Mouse (Mus musculus): ENCODE measurements around the gene Ckm. TPM values are rescaled to one million over a fixed set of nuclear protein-coding genes. Genes with fewer than 3 reads are reported as not detected.

Gene Ckm
- polyA plus RNA-seq, 1 experiment from 2014 or later, result 0.15 TPM

MicroRNAs encoded within 50 kb of the gene (microRNA counts, 519-probe panel; counts per million panel counts)
- microRNA mmu-miR-343, result 582 counts per million, percentile 70 among the panel's probes with 10 or more counts

Small RNA genes within 50 kb of the gene (microRNA-seq; reads per million reads assigned to microRNA genes)
- gene Mir343, result not detected

Other genes starting within 250 kb of the Ckm start
- gene Gipr, start 238.6 kb upstream of the Ckm start, polyA plus RNA-seq (2016; fragmentation: Nextera tagmentation; extraction: Ambion mirVana), result 0.18 and 0.41 TPM in 2 replicates
- 4.1 and 5.1 TPM in 2 replicates for gene Eml2, start 228.4 kb upstream of the Ckm start, polyA plus RNA-seq (2016; fragmentation: Nextera tagmentation; extraction: Ambion mirVana)
- gene Gpr4, start 192.2 kb upstream of the Ckm start, polyA plus RNA-seq (2016; fragmentation: Nextera tagmentation; extraction: Ambion mirVana), result 0.51 and 0.62 TPM in 2 replicates
- 22.1 and 23.3 TPM in 2 replicates for gene Opa3, start 176.4 kb upstream of the Ckm start, polyA plus RNA-seq (2016; fragmentation: Nextera tagmentation; extraction: Ambion mirVana)
- 61.1 and 61.5 TPM in 2 replicates for gene Vasp, start 133.0 kb upstream of the Ckm start, polyA plus RNA-seq (2016; fragmentation: Nextera tagmentation; extraction: Ambion mirVana)
- gene Ppm1n, start 124.7 kb upstream of the Ckm start, polyA plus RNA-seq (2016; fragmentation: Nextera tagmentation; extraction: Ambion mirVana), result not detected in 2 replicates
- 5.1 and 5.6 TPM in 2 replicates for gene Rtn2, start 122.2 kb upstream of the Ckm start, polyA plus RNA-seq (2016; fragmentation: Nextera tagmentation; extraction: Ambion mirVana)
- 0.04 and 0.05 TPM in 2 replicates for gene Fosb, start 94.7 kb upstream of the Ckm start, polyA plus RNA-seq (2016; fragmentation: Nextera tagmentation; extraction: Ambion mirVana)
- 25.8 and 31.5 TPM in 2 replicates for gene Ercc1, start 60.0 kb upstream of the Ckm start, polyA plus RNA-seq (2016; fragmentation: Nextera tagmentation; extraction: Ambion mirVana)
- 19.5 and 19.9 TPM in 2 replicates for gene Cd3eap, start 45.3 kb upstream of the Ckm start, polyA plus RNA-seq (2016; fragmentation: Nextera tagmentation; extraction: Ambion mirVana)
- gene Ppp1r13l, start 45.0 kb upstream of the Ckm start, polyA plus RNA-seq (2016; fragmentation: Nextera tagmentation; extraction: Ambion mirVana), result 1.7 and 1.9 TPM in 2 replicates
- gene Ercc2, start 22.8 kb upstream of the Ckm start, polyA plus RNA-seq (2016; fragmentation: Nextera tagmentation; extraction: Ambion mirVana), result 9.9 and 10.9 TPM in 2 replicates
- 0.58 and 1.2 TPM in 2 replicates for gene Klc3, start 672 bp upstream of the Ckm start, polyA plus RNA-seq (2016; fragmentation: Nextera tagmentation; extraction: Ambion mirVana)
- 3.8 and 4.2 TPM in 2 replicates for gene Mark4, start 54.0 kb downstream of the Ckm start, polyA plus RNA-seq (2016; fragmentation: Nextera tagmentation; extraction: Ambion mirVana)
- gene Exoc3l2, start 58.6 kb downstream of the Ckm start, polyA plus RNA-seq (2016; fragmentation: Nextera tagmentation; extraction: Ambion mirVana), result 3.6 and 3.9 TPM in 2 replicates
- gene Bloc1s3, start 103.6 kb downstream of the Ckm start, polyA plus RNA-seq (2016; fragmentation: Nextera tagmentation; extraction: Ambion mirVana), result 2.1 TPM in 2 replicates
- gene Trappc6a, start 103.6 kb downstream of the Ckm start, polyA plus RNA-seq (2016; fragmentation: Nextera tagmentation; extraction: Ambion mirVana), result 68.4 and 68.6 TPM in 2 replicates
- not detected in 2 replicates for gene Nkpd1, start 113.1 kb downstream of the Ckm start, polyA plus RNA-seq (2016; fragmentation: Nextera tagmentation; extraction: Ambion mirVana)
- 19.1 and 20.2 TPM in 2 replicates for gene Ppp1r37, start 158.3 kb downstream of the Ckm start, polyA plus RNA-seq (2016; fragmentation: Nextera tagmentation; extraction: Ambion mirVana)
- gene Zfp296, start 172.5 kb downstream of the Ckm start, polyA plus RNA-seq (2016; fragmentation: Nextera tagmentation; extraction: Ambion mirVana), result 1.5 TPM in 2 replicates
- 101 TPM in 2 replicates for gene Gemin7, start 172.8 kb downstream of the Ckm start, polyA plus RNA-seq (2016; fragmentation: Nextera tagmentation; extraction: Ambion mirVana)
- gene Clasrp, start 199.7 kb downstream of the Ckm start, polyA plus RNA-seq (2016; fragmentation: Nextera tagmentation; extraction: Ambion mirVana), result 23.9 and 24.2 TPM in 2 replicates
- gene Relb, start 224.7 kb downstream of the Ckm start, polyA plus RNA-seq (2016; fragmentation: Nextera tagmentation; extraction: Ambion mirVana), result 1.9 and 2.6 TPM in 2 replicates

Measured in liver, embryonic 12.5 days (tissue).